Mouse (Mus musculus) intestine, embryonic 16.5 days (tissue): ENCODE measurements around the gene Gna11. TPM values are rescaled to one million over a fixed set of nuclear protein-coding genes. Genes with fewer than 3 reads are reported as not detected.
A peak's percentile ranks its signal among the peaks of the same experiment; 100 is the strongest.

Experiments used
- ATAC-seq: fragments of 200-750 bp; cut with Nextera tagmentation; 2 replicates; pipeline ENCODE4 v1.8.0; 2017; ENCODE audit warnings: moderate TSS enrichment, moderate library complexity
- H3K27ac ChIP-seq: fragments of 300-500 bp; sonication (generic); 2 replicates; pipeline ENCODE4 v1.5.1; 2014; ENCODE audit warnings: mild to moderate bottlenecking, low read length
- H3K27me3 ChIP-seq: fragments of 300-500 bp; sonication (generic); replicated peaks from 2 replicates; pipeline ENCODE4 v1.6.1; 2014; ENCODE audit warnings: low read length, control low read depth, mixed read lengths; ENCODE audit not compliant: control insufficient read depth, insufficient read depth
- H3K36me3 ChIP-seq: fragments of 300-500 bp; sonication (generic); 2 replicates; pipeline ENCODE4 v1.6.1; 2014; ENCODE audit warnings: low read length, control low read depth; ENCODE audit not compliant: control insufficient read depth, insufficient read depth
- H3K4me1 ChIP-seq: fragments of 300-500 bp; sonication (generic); 2 replicates; pipeline ENCODE4 v1.6.1; 2014; ENCODE audit warnings: low read length, control low read depth, mixed read lengths; ENCODE audit not compliant: control insufficient read depth, insufficient read depth
- H3K4me2 ChIP-seq: fragments of 300-500 bp; sonication (generic); 2 replicates; pipeline ENCODE4 v1.6.1; 2014; ENCODE audit warnings: low read depth, low read length, control low read depth
- H3K4me3 ChIP-seq: fragments of 300-500 bp; sonication (generic); 2 replicates; pipeline ENCODE4 v1.5.1; 2014; ENCODE audit warnings: mild to moderate bottlenecking, low read length
- H3K9ac ChIP-seq: fragments of 300-500 bp; sonication (generic); 2 replicates; pipeline ENCODE4 v1.6.1; 2014; ENCODE audit warnings: low read depth, low read length
- H3K9me3 ChIP-seq: fragments of 300-500 bp; sonication (generic); 2 replicates; pipeline ENCODE4 v1.6.1; 2016; ENCODE audit warnings: low read length, control low read depth; ENCODE audit not compliant: control insufficient read depth
- WGBS: fragments of 180-500 bp; shearing (Covaris S2); extraction: QIAGEN DNeasy Blood & Tissue Kit; methylation state at CpG from one replicate; pipeline ENCODE4 v1.1.7; 2014; 5-methylcytosine and 5-hydroxymethylcytosine counted together
- polyA plus RNA-seq: library from polyadenylated mRNA; unstranded; fragments of >200 nt; fragmentation: Nextera tagmentation; extraction: Ambion mirVana; gene quantifications from 2 replicates; pipeline ENCODE4 v1.2.1, GENCODE M21; 2015

Gene Gna11
- polyA plus RNA-seq, 1 experiment from 2014 or later, result 296 TPM

DNA sequence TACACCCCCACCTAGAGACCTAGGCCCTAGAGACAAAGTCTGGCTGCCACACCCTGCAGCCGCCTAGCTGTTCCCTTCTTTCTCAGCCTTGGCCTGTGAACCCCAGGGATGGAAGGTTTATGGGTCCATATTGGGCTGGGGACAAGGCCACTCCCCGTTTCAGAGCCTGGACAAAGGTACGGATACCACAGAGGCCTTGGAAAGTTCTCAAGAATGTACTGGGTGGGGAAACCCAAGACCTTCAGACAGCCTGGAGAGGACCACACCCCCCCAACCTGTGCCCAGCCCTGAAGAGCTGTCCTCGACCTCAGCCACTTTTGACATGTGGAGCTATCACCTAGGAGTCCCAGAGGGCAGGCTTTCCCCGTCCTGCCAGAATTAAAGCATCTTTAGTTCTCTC is 4.0 kb upstream of the Gna11 start:
- Histone ChIP-seq H3K27ac (peak overlapping the region; percentile 92), H3K4me2 (peak overlapping the region; percentile 6), H3K9me3 (no peaks in the 10 kb centered on the region), H3K4me3 (no peak overlapping the region), H3K27me3 (no peaks in the 10 kb centered on the region), H3K4me1 (peaks cover 23% of the 10 kb centered on the region), H3K9ac (peak overlapping the region; percentile 33), H3K36me3 (no peaks in the 10 kb centered on the region)
- ATAC-seq, result peak; percentile 12
- 46% methylated on average over 5 of the region's 5 CpGs for WGBS

DNA sequence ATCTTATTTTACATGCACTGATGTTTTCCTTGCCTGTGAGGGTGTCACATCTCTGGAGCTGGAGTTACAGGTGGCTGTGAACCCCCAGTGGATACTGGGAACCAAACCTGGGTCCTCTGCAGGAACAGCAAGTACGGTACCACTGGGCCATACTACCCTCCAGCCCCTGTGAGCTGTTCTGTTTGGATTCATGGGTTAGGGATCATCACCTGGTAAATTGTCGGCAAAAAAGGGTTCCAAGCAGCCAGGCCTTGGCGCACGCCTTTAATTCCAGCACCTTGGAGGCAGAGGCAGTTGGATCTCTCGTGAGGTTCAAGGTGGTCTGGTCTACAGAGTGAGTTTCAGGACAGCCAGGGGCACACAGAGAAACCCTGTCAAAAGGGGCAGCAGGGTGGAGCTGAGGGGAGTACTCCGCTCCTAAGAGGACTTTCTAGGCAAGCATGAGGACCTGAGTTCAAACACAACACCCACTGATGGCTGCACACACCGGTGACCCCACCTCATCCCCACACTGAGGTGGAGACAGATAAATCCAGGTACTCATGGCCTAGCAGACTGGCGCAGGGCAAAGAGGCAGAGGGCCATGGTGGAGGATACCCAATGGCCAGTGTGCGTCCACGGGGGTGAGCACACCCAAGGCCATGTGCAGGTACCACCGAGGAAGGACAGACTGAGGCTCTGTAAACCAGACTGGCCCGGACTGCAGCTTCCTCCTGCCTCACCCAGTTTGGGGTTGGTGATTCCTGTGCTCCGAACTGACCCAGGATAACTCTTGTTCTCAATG is 2.0 kb upstream of the Gna11 start:
- Histone ChIP-seq H3K4me1 (peaks cover 41% of the 10 kb centered on the region), H3K4me3 (0 out of 2 replicates have a peak overlapping the region, but pooled peaks have one; percentile 11), H3K9me3 (no peaks in the 10 kb centered on the region), H3K9ac (peak overlapping the region; percentile 29; the same call in 1 of the 2 replicates), H3K27me3 (no peaks in the 10 kb centered on the region), H3K36me3 (no peaks in the 10 kb centered on the region), H3K27ac (peak overlapping the region; percentile 95), H3K4me2 (peak overlapping the region; percentile 35)
- no peak for ATAC-seq
- 78% methylated on average over 13 of the region's 13 CpGs for WGBS

DNA sequence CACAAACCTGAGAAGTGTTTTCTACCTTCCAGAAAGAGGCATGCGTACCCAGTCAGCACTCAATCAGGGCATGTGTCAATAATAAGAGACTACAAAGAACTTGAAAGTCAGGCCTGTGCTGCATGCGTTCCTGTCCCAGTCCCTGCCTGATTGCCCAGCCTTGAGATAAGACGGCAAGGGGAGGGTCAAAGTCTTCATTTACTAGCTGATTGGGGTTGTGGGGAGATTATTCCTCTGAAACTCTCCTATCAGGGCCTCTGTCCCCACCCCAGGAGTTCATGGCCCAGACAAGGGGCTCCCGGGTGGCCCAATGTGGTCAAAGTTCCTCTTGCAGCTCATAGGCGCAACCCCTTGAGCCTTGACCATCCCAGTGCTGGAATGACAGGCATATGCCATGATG is 1.3 kb upstream of the Gna11 start:
- peak overlapping the region; percentile 98 for H3K27ac ChIP-seq
- no peaks in the 10 kb centered on the region for H3K27me3 ChIP-seq
- H3K4me3 ChIP-seq, result peak overlapping the region; percentile 32; the same call in 1 of the 2 replicates
- peak; percentile 65 for ATAC-seq
- peak overlapping the region; percentile 44 for H3K4me2 ChIP-seq
- H3K9me3 ChIP-seq, result no peaks in the 10 kb centered on the region
- H3K4me1 ChIP-seq, result peaks cover 41% of the 10 kb centered on the region
- WGBS, result 47% methylated on average over 5 of the region's 5 CpGs
- H3K36me3 ChIP-seq, result no peaks in the 10 kb centered on the region
- peak overlapping the region; percentile 61 for H3K9ac ChIP-seq

DNA sequence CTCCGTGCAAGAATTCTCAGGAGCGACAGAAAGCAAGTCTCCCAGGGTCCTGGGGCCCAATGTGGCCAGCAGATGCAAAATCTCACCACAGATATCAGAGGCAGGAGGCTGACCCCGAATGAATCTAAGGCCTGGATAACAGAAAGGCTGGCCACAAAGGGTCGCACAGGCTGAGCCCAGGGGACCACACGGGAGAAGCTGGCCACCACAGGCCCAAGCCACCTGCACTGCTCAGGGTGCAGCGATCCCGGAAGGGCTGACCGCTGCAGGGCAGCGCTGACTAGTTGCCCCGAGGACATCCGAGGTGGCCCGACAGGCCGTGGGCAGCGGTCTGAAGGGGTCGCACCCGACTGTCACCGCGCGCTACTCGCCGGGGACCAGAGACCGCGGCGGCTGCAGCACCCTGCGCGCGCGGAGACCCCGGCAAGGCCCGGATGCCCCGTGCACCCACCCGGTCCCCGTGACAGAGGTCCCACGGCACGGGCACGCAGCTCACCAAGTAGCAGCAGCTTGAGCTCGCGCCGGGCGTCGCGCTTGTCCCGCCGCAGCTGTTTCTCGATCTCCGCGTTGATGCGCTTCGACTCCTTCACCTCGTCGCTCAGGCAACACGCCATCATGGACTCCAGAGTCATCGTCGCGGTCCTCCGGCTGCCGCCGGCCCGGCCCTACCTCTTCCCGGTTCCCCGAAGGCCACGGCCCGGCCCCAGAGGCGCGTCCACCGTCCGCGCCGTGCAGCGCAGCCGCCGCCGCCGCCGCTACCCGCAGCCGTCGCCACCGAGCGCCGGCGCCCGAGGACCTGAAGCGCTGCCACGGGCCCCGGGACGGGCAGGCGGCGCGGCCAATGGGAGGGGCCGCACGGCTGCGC is 462 bp downstream of the Gna11 start:
- ATAC-seq, result no peak
- under 1% methylated on average over 92 of the region's 93 CpGs for WGBS
- H3K36me3 ChIP-seq, result peaks cover 6% of the 10 kb centered on the region; the same call in 1 of the 2 replicates

DNA sequence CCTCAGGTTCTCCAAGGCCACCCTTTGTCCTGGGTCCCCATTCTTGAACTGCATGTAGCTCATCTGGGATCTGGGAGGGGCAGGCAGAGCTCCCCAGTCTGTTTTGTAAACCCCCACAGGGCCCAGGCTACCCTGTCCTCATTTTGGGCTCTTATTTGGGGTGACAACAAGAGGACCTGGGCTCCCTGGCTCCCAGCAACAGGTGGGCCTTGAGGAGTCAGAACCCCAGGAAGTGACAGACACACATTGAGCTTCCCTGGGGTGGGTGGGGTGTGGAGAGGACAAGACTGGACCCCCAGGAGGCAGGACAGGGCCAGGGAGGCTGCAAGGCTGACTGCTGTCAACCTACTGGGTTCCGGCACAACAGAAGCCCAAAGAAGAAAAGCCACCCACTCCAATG is 1.4 kb downstream of the Gna11 start:
- 70% methylated on average over 1 of the region's 1 CpGs for WGBS

More for the DNA sequence above, 462 bp downstream of the Gna11 start:
- H3K27ac ChIP-seq, result peak overlapping the region; percentile 88
- H3K9me3 ChIP-seq, result no peaks in the 10 kb centered on the region
- peak overlapping the region; percentile 59 for H3K4me2 ChIP-seq
- H3K4me3 ChIP-seq, result peak overlapping the region; percentile 99
- peak overlapping the region; percentile 99 for H3K9ac ChIP-seq
- H3K4me1 ChIP-seq, result peaks cover 44% of the 10 kb centered on the region
- no peaks in the 10 kb centered on the region for H3K27me3 ChIP-seq

DNA sequence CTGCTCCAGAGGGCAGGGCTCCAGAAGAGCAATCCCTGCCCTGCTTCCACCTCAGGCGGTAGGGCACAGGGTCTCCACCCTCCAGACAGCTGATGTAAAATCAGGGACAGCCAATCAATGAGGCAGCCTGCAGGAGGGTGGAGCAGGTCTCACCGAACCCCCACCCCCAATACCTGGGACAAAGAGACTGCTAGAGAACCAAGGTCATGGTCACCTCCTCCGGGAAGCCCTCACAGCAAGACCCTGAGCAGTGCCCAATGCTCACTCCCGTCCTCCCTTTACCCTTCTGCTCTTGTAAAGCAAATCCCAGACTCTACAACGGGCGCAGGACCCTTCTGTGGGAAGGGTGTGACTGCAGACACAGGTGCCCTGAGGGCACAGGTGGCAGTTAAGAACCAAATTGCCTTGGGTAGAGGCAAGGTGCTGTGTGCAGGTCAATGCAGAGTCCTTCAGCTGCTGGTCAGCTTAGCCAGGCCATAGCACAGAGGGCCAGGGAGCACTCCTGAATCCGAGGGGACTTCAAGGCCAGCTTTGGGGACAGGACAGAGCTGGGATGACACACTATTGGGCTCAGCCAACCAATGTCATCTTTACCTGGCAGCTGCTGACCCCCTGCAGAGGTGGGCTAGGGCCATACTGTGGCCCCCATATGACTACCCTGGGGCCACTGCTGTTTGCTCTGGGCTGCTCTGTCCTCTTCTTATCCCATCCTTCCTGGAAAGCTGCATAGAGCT is 2.1 kb downstream of the Gna11 start:
- Histone ChIP-seq H3K36me3 (peaks cover 12% of the 10 kb centered on the region; the same call in 1 of the 2 replicates), H3K4me1 (peaks cover 40% of the 10 kb centered on the region), H3K4me2 (peak overlapping the region; percentile 59), H3K4me3 (peak overlapping the region; percentile 99), H3K27me3 (no peaks in the 10 kb centered on the region), H3K9ac (peak overlapping the region; percentile 99), H3K9me3 (no peaks in the 10 kb centered on the region), H3K27ac (peak overlapping the region; percentile 88)
- WGBS, result 56% methylated on average over 7 of the region's 7 CpGs
- 0 out of 2 replicates have a peak, but pooled peaks have one; percentile 1 for ATAC-seq

More for the DNA sequence above, 1.4 kb downstream of the Gna11 start:
- peak overlapping the region; percentile 59 for H3K4me2 ChIP-seq
- H3K9ac ChIP-seq, result peak overlapping the region; percentile 99
- peaks cover 43% of the 10 kb centered on the region for H3K4me1 ChIP-seq
- no peaks in the 10 kb centered on the region for H3K9me3 ChIP-seq
- peak overlapping the region; percentile 99 for H3K4me3 ChIP-seq
- H3K27ac ChIP-seq, result peak overlapping the region; percentile 88
- ATAC-seq, result no peak
- no peaks in the 10 kb centered on the region for H3K27me3 ChIP-seq
- H3K36me3 ChIP-seq, result peaks cover 12% of the 10 kb centered on the region; the same call in 1 of the 2 replicates

DNA sequence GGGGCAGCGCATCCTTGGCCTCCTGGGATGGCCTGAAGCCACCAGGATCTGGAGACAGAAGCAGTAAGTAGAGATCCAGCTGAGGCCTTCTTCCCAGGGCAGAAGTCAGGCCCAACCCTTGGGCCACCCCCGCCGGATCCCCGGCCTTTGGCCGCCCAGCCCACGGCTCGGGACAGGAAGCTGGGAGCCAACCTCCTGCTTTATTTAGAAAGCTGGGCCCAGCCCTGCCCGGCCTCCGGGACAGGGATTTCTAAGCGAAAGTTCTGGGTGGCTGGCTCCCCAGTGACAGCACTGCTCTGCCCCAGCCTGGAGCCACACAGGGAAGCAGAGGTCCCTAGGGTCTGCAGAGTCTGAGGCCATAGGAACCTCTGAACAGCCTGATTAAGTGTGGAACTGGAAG is 3.2 kb downstream of the Gna11 start:
- H3K9me3 ChIP-seq, result no peaks in the 10 kb centered on the region
- H3K9ac ChIP-seq, result peak overlapping the region; percentile 99
- peaks cover 40% of the 10 kb centered on the region for H3K4me1 ChIP-seq
- H3K36me3 ChIP-seq, result peaks cover 12% of the 10 kb centered on the region; the same call in 1 of the 2 replicates
- H3K27ac ChIP-seq, result peak overlapping the region; percentile 88
- WGBS, result 51% methylated on average over 10 of the region's 10 CpGs
- ATAC-seq, result no peak
- H3K4me3 ChIP-seq, result peak overlapping the region; percentile 99
- no peaks in the 10 kb centered on the region for H3K27me3 ChIP-seq
- peak overlapping the region; percentile 59 for H3K4me2 ChIP-seq

DNA sequence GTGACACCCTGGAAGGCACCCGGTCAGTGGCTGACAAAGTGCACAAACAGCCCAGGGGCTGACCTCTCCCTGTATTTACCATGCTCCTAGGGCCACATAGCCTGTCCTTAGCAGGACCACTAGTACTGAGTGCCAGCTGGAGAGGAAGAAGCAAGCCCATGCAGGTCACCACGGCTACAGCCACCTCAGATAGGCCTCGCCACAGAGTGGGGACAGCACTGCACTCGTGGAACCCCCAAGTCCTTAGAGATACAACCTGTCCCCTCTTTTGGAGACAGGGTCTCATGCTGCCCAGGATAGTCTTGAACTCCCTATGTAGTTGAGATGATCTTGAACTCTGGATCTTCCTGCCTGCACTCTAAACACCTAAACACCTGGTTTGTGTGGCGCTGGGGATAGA is 3.6 kb downstream of the Gna11 start:
- WGBS, result 74% methylated on average over 5 of the region's 5 CpGs
- peak overlapping the region; percentile 99 for H3K4me3 ChIP-seq
- H3K27me3 ChIP-seq, result no peaks in the 10 kb centered on the region
- no peak for ATAC-seq
- H3K27ac ChIP-seq, result peak overlapping the region; percentile 88
- peaks cover 12% of the 10 kb centered on the region; the same call in 1 of the 2 replicates for H3K36me3 ChIP-seq
- H3K9me3 ChIP-seq, result no peaks in the 10 kb centered on the region
- peaks cover 40% of the 10 kb centered on the region for H3K4me1 ChIP-seq
- peak overlapping the region; percentile 99 for H3K9ac ChIP-seq
- H3K4me2 ChIP-seq, result peak overlapping the region; percentile 59
